Mouse (Mus musculus): ENCODE data around the gene H2al1g. TPM values are rescaled to one million over a fixed set of nuclear protein-coding genes. Genes with fewer than 3 reads are reported as not detected.
"Not testable (repeated sequence)": the region's sequence is repeated elsewhere in the genome, so short reads cannot be mapped to it uniquely, and the experiment has no call there.

The H2al1g gene
- not detected in 2 replicates for polyA plus RNA-seq (2015; fragmentation: Nextera tagmentation; extraction: Ambion mirVana)

DNA sequence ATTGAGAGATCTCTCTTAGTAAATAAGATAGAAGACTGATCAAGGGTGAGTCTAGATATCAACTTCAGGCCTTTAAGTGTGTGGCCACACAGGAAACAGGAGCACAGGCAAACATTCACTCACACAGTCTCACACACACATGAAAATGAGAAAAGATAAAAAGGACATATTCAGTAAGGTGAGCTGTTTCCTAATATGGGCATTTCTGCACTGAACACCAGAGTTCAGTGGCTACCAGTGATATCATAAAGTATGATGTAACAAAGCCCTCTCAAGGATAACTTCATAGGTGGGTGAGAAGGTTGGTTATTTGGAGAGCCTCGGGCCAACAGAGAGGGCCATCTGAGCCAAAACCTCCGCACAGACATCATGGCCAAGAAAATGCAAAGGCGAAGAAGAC, at the start of gene H2al1g:
TSS of gene H2al1g (plus strand) at position 301 of the 400 bp plus-strand sequence.
- whole genome bisulfite sequencing, result no CpG with 5 or more reads among the region's 3 CpGs

GRCm38 (mm10) chrX:11269074-11269473, 49.0 kb upstream of the H2al1g start:
- 0 out of 2 replicates have a peak, but pooled peaks cover 5% of the 10 kb centered on the region for H3K27me3 ChIP-seq (replicated peaks)
- no peaks in the 10 kb centered on the region for H3K36me3 ChIP-seq
- ATAC-seq (ENCODE audit: insufficient read depth, low FRiP score, low read depth), result no peak
- no peaks in the 10 kb centered on the region for H3K4me1 ChIP-seq
- H3K27ac ChIP-seq, result no peak overlapping the region
- H3K4me3 ChIP-seq (replicated peaks), result no peak overlapping the region
- 90% methylated on average over 3 of the region's 3 CpGs for WGBS
- no peaks in the 10 kb centered on the region for H3K9me3 ChIP-seq
- H3K4me2 ChIP-seq, result no peak overlapping the region
- no peak overlapping the region for H3K9ac ChIP-seq

More for the DNA sequence above, at the start of gene H2al1g:
- H3K36me3 ChIP-seq; ATAC-seq (ENCODE audit: insufficient read depth, low FRiP score, low read depth); H3K9me3 ChIP-seq; H3K27ac ChIP-seq; H3K4me3 ChIP-seq (replicated peaks); H3K4me1 ChIP-seq; H3K4me2 ChIP-seq; H3K27me3 ChIP-seq (replicated peaks); H3K9ac ChIP-seq: not testable (repeated sequence)

GRCm38 (mm10) chrX:11273190-11273589, 44.9 kb upstream of the H2al1g start:
- no peak for ATAC-seq (ENCODE audit: insufficient read depth, low FRiP score, low read depth)
- no peaks in the 10 kb centered on the region for H3K27me3 ChIP-seq (replicated peaks)
- no peaks in the 10 kb centered on the region for H3K9me3 ChIP-seq
- WGBS, result 68% methylated on average over 3 of the region's 3 CpGs
- no peaks in the 10 kb centered on the region for H3K36me3 ChIP-seq
- no peaks in the 10 kb centered on the region for H3K4me1 ChIP-seq
- no peak overlapping the region for H3K27ac ChIP-seq
- H3K9ac ChIP-seq, result no peak overlapping the region
- no peak overlapping the region for H3K4me3 ChIP-seq (replicated peaks)
- no peak overlapping the region for H3K4me2 ChIP-seq

DNA sequence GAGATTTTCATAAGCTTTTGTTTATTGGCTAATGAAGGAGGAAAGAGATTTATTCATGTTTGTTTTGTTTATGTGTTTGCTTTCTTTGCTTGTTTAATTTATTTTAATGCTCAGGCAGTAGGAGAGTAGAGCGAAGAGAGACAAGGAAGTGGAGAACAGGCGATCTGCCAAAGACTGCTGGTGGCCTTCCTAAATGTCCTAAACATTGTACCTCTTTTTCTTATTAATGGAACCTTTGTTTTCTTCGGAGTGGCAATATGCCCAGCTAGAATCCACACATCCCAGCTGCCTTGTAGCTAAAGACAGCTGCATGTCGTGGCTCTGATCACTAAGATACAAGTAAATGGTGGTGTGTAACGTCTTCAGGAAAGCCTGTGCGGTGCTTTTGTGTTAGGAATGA, 41.0 kb upstream of the H2al1g start:
- no peak for ATAC-seq (ENCODE audit: insufficient read depth, low FRiP score, low read depth)
- H3K9ac ChIP-seq, result no peak overlapping the region
- no peaks in the 10 kb centered on the region for H3K4me1 ChIP-seq
- WGBS, result 66% methylated on average over 6 of the region's 6 CpGs
- no peak overlapping the region for H3K27ac ChIP-seq
- no peaks in the 10 kb centered on the region for H3K27me3 ChIP-seq (replicated peaks)
- H3K4me2 ChIP-seq, result no peak overlapping the region
- H3K4me3 ChIP-seq (replicated peaks), result no peak overlapping the region
- H3K9me3 ChIP-seq, result no peaks in the 10 kb centered on the region
- H3K36me3 ChIP-seq, result no peaks in the 10 kb centered on the region

- ATAC-seq (ENCODE audit: insufficient read depth, low FRiP score, low read depth), result no peak
- no peaks in the 10 kb centered on the region for H3K9me3 ChIP-seq
- 68% methylated on average over 2 of the region's 2 CpGs for WGBS
These were observed 37.3 kb upstream of the H2al1g start for GRCm38 (mm10) chrX:11280741-11281140.

DNA sequence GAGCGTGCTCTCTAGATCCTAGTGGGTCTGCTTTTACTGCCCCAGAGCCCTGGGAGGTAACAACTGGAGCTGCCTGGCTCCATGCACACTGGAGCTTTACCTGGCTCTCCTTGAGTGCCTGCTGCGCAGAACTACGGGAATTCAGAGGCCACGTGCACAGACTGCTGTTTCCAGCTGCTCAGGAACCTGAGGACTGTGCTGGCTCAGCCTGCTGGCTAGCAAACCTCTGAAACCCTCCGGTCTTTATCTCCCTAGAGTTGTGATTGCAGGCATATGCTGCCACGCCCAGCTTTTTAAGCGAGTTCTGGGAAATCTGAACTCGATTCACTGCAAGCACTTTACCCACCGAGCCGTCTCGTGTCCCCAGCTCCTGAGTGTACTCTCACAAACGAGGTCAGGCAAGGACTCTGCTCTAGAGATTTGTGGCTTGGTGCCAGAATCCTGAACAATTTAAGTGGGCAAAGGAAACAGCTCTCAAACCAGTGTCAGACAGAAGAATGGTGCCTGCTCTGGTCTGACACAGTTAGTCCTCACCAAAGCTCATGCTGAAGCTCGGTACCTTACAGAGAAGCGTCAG, 29.7 kb upstream of the H2al1g start:
- ATAC-seq (ENCODE audit: insufficient read depth, low FRiP score, low read depth), result no peak
- Histone ChIP-seq H3K27me3 (replicated peaks) (0 out of 2 replicates have a peak, but pooled peaks cover 5% of the 10 kb centered on the region), H3K4me3 (replicated peaks) (no peak overlapping the region), H3K9me3 (no peaks in the 10 kb centered on the region), H3K9ac (no peak overlapping the region), H3K27ac (no peak overlapping the region), H3K4me1 (0 out of 2 replicates have a peak, but pooled peaks cover 3% of the 10 kb centered on the region), H3K4me2 (no peak overlapping the region), H3K36me3 (no peaks in the 10 kb centered on the region)
- WGBS, result 46% methylated on average over 14 of the region's 14 CpGs

More at GRCm38 (mm10) chrX:11280741-11281140, 37.3 kb upstream of the H2al1g start:
- Histone ChIP-seq H3K4me3 (replicated peaks) (no peak overlapping the region), H3K27ac (no peak overlapping the region), H3K4me2 (no peak overlapping the region), H3K27me3 (replicated peaks) (no peaks in the 10 kb centered on the region), H3K9ac (no peak overlapping the region), H3K4me1 (no peaks in the 10 kb centered on the region), H3K36me3 (no peaks in the 10 kb centered on the region)

- Histone ChIP-seq H3K4me1 (0 out of 2 replicates have a peak, but pooled peaks cover 3% of the 10 kb centered on the region), H3K9ac (no peak overlapping the region), H3K4me2 (no peak overlapping the region), H3K27ac (no peak overlapping the region), H3K9me3 (no peaks in the 10 kb centered on the region), H3K27me3 (replicated peaks) (0 out of 2 replicates have a peak, but pooled peaks cover 5% of the 10 kb centered on the region), H3K36me3 (no peaks in the 10 kb centered on the region), H3K4me3 (replicated peaks) (no peak overlapping the region)
- 74% methylated on average over 4 of the region's 4 CpGs for WGBS
- ATAC-seq (ENCODE audit: insufficient read depth, low FRiP score, low read depth), result no peak
These were observed 28.8 kb upstream of the H2al1g start for GRCm38 (mm10) chrX:11289244-11289643.

GRCm38 (mm10) chrX:11298957-11299356, 19.1 kb upstream of the H2al1g start, which contains the start of gene H2al1a:
H2al1a (plus strand) TSS chrX:11299257.
- H3K27me3 ChIP-seq (replicated peaks); H3K4me2 ChIP-seq; H3K4me3 ChIP-seq (replicated peaks); H3K4me1 ChIP-seq; H3K27ac ChIP-seq; ATAC-seq (ENCODE audit: insufficient read depth, low FRiP score, low read depth); H3K9me3 ChIP-seq; H3K9ac ChIP-seq; H3K36me3 ChIP-seq: not testable (repeated sequence)
- WGBS, result no CpG with 5 or more reads among the region's 3 CpGs

DNA sequence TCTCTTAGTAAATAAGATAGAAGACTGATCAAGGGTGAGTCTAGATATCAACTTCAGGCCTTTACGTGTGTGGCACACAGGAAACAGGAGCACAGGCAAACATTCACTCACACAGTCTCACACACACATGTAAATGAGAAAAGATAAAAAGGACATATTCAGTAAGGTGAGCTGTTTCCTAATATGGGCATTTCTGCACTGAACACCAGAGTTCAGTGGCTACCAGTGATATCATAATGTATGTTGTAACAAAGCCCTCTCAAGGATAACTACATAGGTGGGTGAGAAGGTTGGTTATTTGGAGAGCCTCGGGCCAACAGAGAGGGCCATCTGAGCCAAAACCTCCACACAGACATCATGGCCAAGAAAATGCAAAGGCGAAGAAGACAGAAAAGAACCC, 15.9 kb upstream of the H2al1g start, which contains the start of gene H2al1b:
TSS of gene H2al1b (plus strand) at position 301 of the 400 bp plus-strand sequence.
- not testable (repeated sequence) for H3K9me3 ChIP-seq; H3K9ac ChIP-seq; ATAC-seq (ENCODE audit: insufficient read depth, low FRiP score, low read depth); H3K36me3 ChIP-seq; H3K27ac ChIP-seq; H3K4me1 ChIP-seq; H3K4me3 ChIP-seq (replicated peaks); H3K27me3 ChIP-seq (replicated peaks); H3K4me2 ChIP-seq
- 91% methylated on average over 1 of the region's 3 CpGs for WGBS

GRCm38 (mm10) chrX:11305355-11305754, 12.7 kb upstream of the H2al1g start, which contains the start of gene H2al1c:
H2al1c (plus strand) TSS chrX:11305655.
- not testable (repeated sequence) for H3K9me3 ChIP-seq; H3K4me2 ChIP-seq; H3K4me3 ChIP-seq (replicated peaks); ATAC-seq (ENCODE audit: insufficient read depth, low FRiP score, low read depth); H3K27ac ChIP-seq; H3K9ac ChIP-seq; H3K36me3 ChIP-seq; H3K27me3 ChIP-seq (replicated peaks); H3K4me1 ChIP-seq
- 90% methylated on average over 1 of the region's 6 CpGs for WGBS

DNA sequence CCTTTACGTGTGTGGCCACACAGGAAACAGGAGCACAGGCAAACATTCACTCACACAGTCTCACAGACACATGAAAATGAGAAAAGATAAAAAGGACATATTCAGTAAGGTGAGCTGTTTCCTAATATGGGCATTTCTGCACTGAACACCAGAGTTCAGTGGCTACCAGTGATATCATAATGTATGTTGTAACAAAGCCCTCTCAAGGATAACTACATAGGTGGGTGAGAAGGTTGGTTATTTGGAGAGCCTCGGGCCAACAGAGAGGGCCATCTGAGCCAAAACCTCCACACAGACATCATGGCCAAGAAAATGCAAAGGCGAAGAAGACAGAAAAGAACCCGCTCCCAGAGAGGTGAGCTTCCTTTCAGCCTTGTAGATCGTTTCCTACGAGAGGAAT, 9.5 kb upstream of the H2al1g start, which contains the start of gene H2al1d:
TSS of gene H2al1d (plus strand) at position 301 of the 400 bp plus-strand sequence.
- not testable (repeated sequence) for ATAC-seq (ENCODE audit: insufficient read depth, low FRiP score, low read depth)

GRCm38 (mm10) chrX:11311634-11312033, 6.4 kb upstream of the H2al1g start, which contains the start of gene H2al1e:
H2al1e (plus strand) TSS chrX:11311934.
- not testable (repeated sequence) for ATAC-seq (ENCODE audit: insufficient read depth, low FRiP score, low read depth); H3K4me3 ChIP-seq (replicated peaks); H3K9me3 ChIP-seq; H3K27me3 ChIP-seq (replicated peaks); H3K9ac ChIP-seq; H3K4me1 ChIP-seq; H3K4me2 ChIP-seq; H3K27ac ChIP-seq; H3K36me3 ChIP-seq
- no CpG with 5 or more reads among the region's 3 CpGs for WGBS

More for the DNA sequence above, 9.5 kb upstream of the H2al1g start, which contains the start of gene H2al1d:
- not testable (repeated sequence) for H3K4me2 ChIP-seq; H3K27me3 ChIP-seq (replicated peaks); H3K4me1 ChIP-seq; H3K36me3 ChIP-seq; H3K27ac ChIP-seq; H3K9me3 ChIP-seq; H3K4me3 ChIP-seq (replicated peaks); H3K9ac ChIP-seq
- WGBS, result no CpG with 5 or more reads among the region's 6 CpGs

Data from stomach, embryonic 15.5 days (tissue).